Comparison of ENCODE assay signal across 1 mouse cellular context in the genomic region with DNA sequence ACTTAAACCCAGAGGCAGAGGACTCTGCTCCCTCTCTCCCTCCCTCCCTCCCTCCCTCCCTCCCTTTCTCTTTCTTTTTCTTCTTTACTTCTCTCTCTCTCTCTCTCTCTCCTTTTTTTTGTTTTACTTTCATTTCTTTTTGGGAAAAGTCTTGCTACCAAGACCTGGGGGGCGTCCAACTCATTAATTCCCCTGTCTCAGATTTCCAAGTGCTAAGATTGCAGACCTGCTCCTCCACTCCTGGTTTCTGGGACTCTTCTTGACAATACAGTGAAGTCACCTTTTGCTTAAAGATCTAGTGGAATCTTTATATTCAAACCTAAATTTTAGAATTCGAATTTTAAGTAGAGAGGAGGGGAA.
TF ChIP-seq lines count a peak whose summit lies in the region.

No protein-coding gene starts in this region.

TF ChIP-seq in CH12.LX, 34 proteins besides CTCF, POLR2A, EP300 and RAD21:
- TF ChIP-seq USF1 (IDR thresholded peaks at IDR 0.05; ENCODE audit: low read depth, low read length): no peak
- no peak for TF ChIP-seq TCF12 (IDR thresholded peaks at IDR 0.05; ENCODE audit: low read depth, low read length)
- no peak for TF ChIP-seq E2F4 (IDR thresholded peaks at IDR 0.05; ENCODE audit: insufficient replicate concordance, low read depth, low read length)
- no peak for TF ChIP-seq HCFC1 (IDR thresholded peaks at IDR 0.05; ENCODE audit: low read depth, low read length)
- no peak for TF ChIP-seq TBP (conservative IDR thresholded peaks at IDR 0.05; ENCODE audit: low read depth, low read length)
- TF ChIP-seq JUN (IDR thresholded peaks at IDR 0.05; ENCODE audit: insufficient read depth, low read depth, low read length): no peak
- TF ChIP-seq KAT2A (IDR thresholded peaks at IDR 0.05; ENCODE audit: insufficient replicate concordance, low read length): no peak
- no peak for TF ChIP-seq SIN3A (IDR thresholded peaks at IDR 0.05; ENCODE audit: low read length)
- TF ChIP-seq ZKSCAN1 (IDR thresholded peaks at IDR 0.05; ENCODE audit: borderline replicate concordance, low read depth, low read length): no peak
- TF ChIP-seq RCOR1 (conservative IDR thresholded peaks at IDR 0.05; ENCODE audit: low read depth, low read length): no peak
- TF ChIP-seq NRF1 (IDR thresholded peaks at IDR 0.05; ENCODE audit: low read depth, low read length): no peak
- no peak for TF ChIP-seq MYC (IDR thresholded peaks at IDR 0.05; ENCODE audit: low read depth, low read length)
- TF ChIP-seq MAFK (IDR thresholded peaks at IDR 0.05; ENCODE audit: insufficient replicate concordance, low read length): no peak
- TF ChIP-seq ZNF384 (IDR thresholded peaks at IDR 0.05; ENCODE audit: low read depth, low read length): no peak
- no peak for TF ChIP-seq SMC3 (IDR thresholded peaks at IDR 0.05; ENCODE audit: low read depth, low read length)
